Mouse (Mus musculus): Measurements from ENCODE around the gene Gsdmc3. TPM values are rescaled to one million over a fixed set of nuclear protein-coding genes. Genes with fewer than 3 reads are reported as not detected.
"Not testable (repeated sequence)": the region's sequence is repeated elsewhere in the genome, so short reads cannot be mapped to it uniquely, and the experiment has no call there.

Gene Gsdmc3
- polyA plus RNA-seq, 1 experiment from 2014 or later: not detected

- H3K4me1 ChIP-seq (ENCODE audit: control insufficient read depth, insufficient read depth, low read length); H3K4me3 ChIP-seq (ENCODE audit: low read depth, low read length); H3K27me3 ChIP-seq (replicated peaks; ENCODE audit: control insufficient read depth, insufficient read depth, low read length); ATAC-seq; H3K36me3 ChIP-seq (ENCODE audit: control insufficient read depth, insufficient read depth, low read length); H3K9me3 ChIP-seq (replicated peaks; ENCODE audit: control insufficient read depth, low read length); DNase-seq (ENCODE audit: low spot score); H3K4me2 ChIP-seq (ENCODE audit: low read length); H3K9ac ChIP-seq (ENCODE audit: low read length); H3K27ac ChIP-seq (ENCODE audit: low read depth, low read length): not testable (repeated sequence)
- 77% methylated on average over 3 of the region's 5 CpGs for WGBS
Measured at GRCm38 (mm10) chr15:63888440-63888839, 10.1 kb upstream of the Gsdmc3 start.

GRCm38 (mm10) chr15:63887949-63888348, 9.6 kb upstream of the Gsdmc3 start:
- WGBS: no CpG with 5 or more reads among the region's 5 CpGs
- H3K27ac ChIP-seq (ENCODE audit: low read depth, low read length); H3K4me3 ChIP-seq (ENCODE audit: low read depth, low read length); H3K4me2 ChIP-seq (ENCODE audit: low read length); H3K9ac ChIP-seq (ENCODE audit: low read length); H3K36me3 ChIP-seq (ENCODE audit: control insufficient read depth, insufficient read depth, low read length); H3K27me3 ChIP-seq (replicated peaks; ENCODE audit: control insufficient read depth, insufficient read depth, low read length); H3K9me3 ChIP-seq (replicated peaks; ENCODE audit: control insufficient read depth, low read length); DNase-seq (ENCODE audit: low spot score); ATAC-seq; H3K4me1 ChIP-seq (ENCODE audit: control insufficient read depth, insufficient read depth, low read length): not testable (repeated sequence)

GRCm38 (mm10) chr15:63876160-63876559, 2.2 kb downstream of the Gsdmc3 start:
- not testable (repeated sequence) for H3K4me3 ChIP-seq (ENCODE audit: low read depth, low read length); H3K9me3 ChIP-seq (replicated peaks; ENCODE audit: control insufficient read depth, low read length); H3K36me3 ChIP-seq (ENCODE audit: control insufficient read depth, insufficient read depth, low read length); DNase-seq (ENCODE audit: low spot score); ATAC-seq; H3K4me1 ChIP-seq (ENCODE audit: control insufficient read depth, insufficient read depth, low read length); H3K27me3 ChIP-seq (replicated peaks; ENCODE audit: control insufficient read depth, insufficient read depth, low read length); H3K4me2 ChIP-seq (ENCODE audit: low read length); H3K9ac ChIP-seq (ENCODE audit: low read length); H3K27ac ChIP-seq (ENCODE audit: low read depth, low read length)

GRCm38 (mm10) chr15:63861965-63862364, 16.4 kb downstream of the Gsdmc3 start:
- H3K36me3 ChIP-seq (ENCODE audit: control insufficient read depth, insufficient read depth, low read length); H3K4me1 ChIP-seq (ENCODE audit: control insufficient read depth, insufficient read depth, low read length); H3K27ac ChIP-seq (ENCODE audit: low read depth, low read length); H3K27me3 ChIP-seq (replicated peaks; ENCODE audit: control insufficient read depth, insufficient read depth, low read length); ATAC-seq; H3K9me3 ChIP-seq (replicated peaks; ENCODE audit: control insufficient read depth, low read length); H3K9ac ChIP-seq (ENCODE audit: low read length); H3K4me3 ChIP-seq (ENCODE audit: low read depth, low read length); H3K4me2 ChIP-seq (ENCODE audit: low read length): not testable (repeated sequence)
- 50% methylated on average over 5 of the region's 5 CpGs for WGBS
- peak; percentile 28 for DNase-seq (ENCODE audit: low spot score)

Other genes with a start within 250 kb of the Gsdmc3 start
- gene Gsdmc2, start 33.4 kb downstream of the Gsdmc3 start, polyA plus RNA-seq (2014; fragmentation: Nextera tagmentation; extraction: Ambion mirVana): not detected in 2 replicates
- gene Gsdmc4, start 33.7 kb upstream of the Gsdmc3 start, polyA plus RNA-seq (2014; fragmentation: Nextera tagmentation; extraction: Ambion mirVana): not detected in 2 replicates
- 124 and 128 TPM in 2 replicates for gene Fam49b, start 181.9 kb upstream of the Gsdmc3 start, polyA plus RNA-seq (2014; fragmentation: Nextera tagmentation; extraction: Ambion mirVana)